18 mouse cellular contexts compared by ENCODE assay signal in the genomic region with DNA sequence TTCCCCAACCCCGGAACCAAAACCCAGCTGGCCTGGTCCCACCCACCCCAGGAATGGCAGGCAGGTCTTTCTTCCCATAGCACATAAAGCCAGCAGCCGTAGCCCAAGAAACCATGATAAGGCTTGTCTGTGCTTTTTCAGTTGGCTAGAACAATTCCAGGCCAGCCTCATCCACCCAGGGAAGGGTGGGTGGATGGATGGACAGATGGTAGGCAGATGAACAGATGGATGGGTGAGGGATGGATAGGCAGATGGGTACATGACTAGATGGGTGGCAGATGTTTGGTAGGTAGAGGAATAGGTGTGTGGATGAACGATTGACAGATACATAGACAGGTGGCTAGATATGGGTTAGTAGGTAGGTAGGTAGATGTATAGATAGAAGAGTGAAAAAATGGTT.
A peak's percentile ranks its signal among the peaks of the same experiment; 100 is the strongest.
DNase-seq lines count a peak whose midpoint lies in the region.
"Had no signal": no experiment of that assay in that cellular context is flagged by ENCODE, and none has a peak within 500 bp of the region (broad histone marks: within the 10 kb centered on the region; RNA-seq: fewer than 3 reads in every experiment).

No protein-coding gene starts in this region.

- intact Hi-C loops in left cerebral cortex, postnatal 10 days (cut with DNase I): no loop called here

- DNase-seq in layer of hippocampus, adult 11-12 months (ENCODE audit: low spot score): peak; percentile 35
- DNase-seq in layer of hippocampus, postnatal 14 days (ENCODE audit: low spot score in 2 of 2): no peak
- DNase-seq in left cerebral cortex, adult 18-20 months (ENCODE audit: low spot score in 2 of 2): peak; percentile 43 to 52
- DNase-seq in left cerebral cortex, postnatal 10 days (ENCODE audit: extremely low spot score in 1 of 2, low spot score in 2 of 2): no peak
- peak; percentile 36 for DNase-seq in right cerebral cortex, postnatal 25 days
- DNase-seq in right cerebral cortex, postnatal 36 days (ENCODE audit: low spot score in 2 of 2): no peak
- DNase-seq: adrenal gland, adult 2 months; adrenal gland, postnatal 14 days; cerebellum, adult 11-12 months; cerebellum, adult 8-10 months; cerebellum, postnatal 10 days; cerebellum, postnatal 36 days; embryo, embryonic 11 days; gastrocnemius, adult 2 months; gastrocnemius, postnatal 14 days; heart, adult 18-20 months; heart, postnatal 10 days; heart, postnatal 4 days had no signal

Comparison
In these comparisons a context has a peak if more than half of its experiments do, and no peak if none do; other contexts are left out.
1. DNase-seq: peak in layer of hippocampus, adult 11-12 months (single experiment), left cerebral cortex, adult 18-20 months (2 of 2) and right cerebral cortex, postnatal 25 days (single experiment); none in layer of hippocampus, postnatal 14 days (0 of 2), left cerebral cortex, postnatal 10 days (0 of 2) and right cerebral cortex, postnatal 36 days (0 of 2).